Mouse (Mus musculus): Measurements from ENCODE around the gene Tead4.

DNA sequence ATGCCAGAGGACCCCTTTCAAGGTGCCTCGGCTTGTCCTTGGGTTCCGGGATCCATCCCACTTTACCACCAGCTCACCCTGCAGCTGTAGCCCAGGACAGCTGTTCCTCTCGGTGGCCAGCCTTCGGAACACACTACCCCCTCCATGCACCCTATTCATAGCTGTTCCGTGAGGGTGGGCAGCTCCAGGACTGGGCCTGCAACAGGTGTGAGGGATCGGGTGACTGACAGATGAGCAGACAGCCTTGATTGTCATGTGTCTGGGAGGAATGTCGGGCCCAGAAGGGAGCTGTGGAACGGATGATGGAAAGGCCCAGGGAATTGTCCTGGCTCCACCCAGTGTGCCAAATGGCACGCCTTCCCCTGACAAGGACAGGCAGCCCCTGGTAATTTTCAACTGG lies 64.0 kb downstream of the Tead4 start:
- TF ChIP-seq CTCF (IDR thresholded peaks at IDR 0.05) (no peak), EP300 (IDR thresholded peaks at IDR 0.05) (no peak)
